Mouse (Mus musculus) lung, embryonic 14.5 days (tissue): ENCODE data around the gene Nmur1. TPM values are rescaled to one million over a fixed set of nuclear protein-coding genes. Genes with fewer than 3 reads are reported as not detected.

Source experiments
- ATAC-seq: fragments of 200-750 bp; cut with Nextera tagmentation; 2 replicates; pipeline ENCODE4 v1.8.0; 2017; ENCODE audit warnings: mild to moderate bottlenecking, moderate TSS enrichment, moderate library complexity; ENCODE audit not compliant: insufficient read depth
- DNase-seq: peaks from one replicate; pipeline ENCODE4 v3.0.0-alpha.2; 2015
- H3K27ac ChIP-seq: fragments of 300-500 bp; sonication (generic); 2 replicates; pipeline ENCODE4 v1.5.1; 2014; ENCODE audit warnings: low read depth, mild to moderate bottlenecking, moderate library complexity
- H3K27me3 ChIP-seq: fragments of 300-500 bp; sonication (generic); 2 replicates; pipeline ENCODE4 v1.6.1; 2014; ENCODE audit warnings: low read length, control low read depth; ENCODE audit not compliant: insufficient read depth
- H3K36me3 ChIP-seq: fragments of 300-500 bp; sonication (generic); 2 replicates; pipeline ENCODE4 v1.6.1; 2014; ENCODE audit warnings: control low read depth; ENCODE audit not compliant: insufficient read depth
- H3K4me1 ChIP-seq: fragments of 300-500 bp; sonication (generic); 2 replicates; pipeline ENCODE4 v1.6.1; 2014; ENCODE audit warnings: antibody characterized with exemption, control low read depth; ENCODE audit not compliant: insufficient read depth
- H3K4me2 ChIP-seq: fragments of 300-500 bp; sonication (generic); 2 replicates; pipeline ENCODE4 v1.6.1; 2014; ENCODE audit warnings: mild to moderate bottlenecking
- H3K4me3 ChIP-seq: fragments of 300-500 bp; sonication (generic); 2 replicates; pipeline ENCODE4 v1.5.1; 2014; ENCODE audit warnings: low read depth, low read length
- H3K9ac ChIP-seq: fragments of 300-500 bp; sonication (generic); 2 replicates; pipeline ENCODE4 v1.6.1; 2014
- H3K9me3 ChIP-seq: fragments of 300-500 bp; sonication (generic); 2 replicates; pipeline ENCODE4 v1.6.1; 2016; ENCODE audit warnings: low read depth, low read length, control low read depth
- CTCF ChIP-seq: IDR thresholded peaks from 2 replicates; pipeline ENCODE4 v1.5.1; 2016; ENCODE audit warnings: antibody characterized with exemption, low read depth
- WGBS: fragments of 180-500 bp; shearing (Covaris S2); extraction: QIAGEN DNeasy Blood & Tissue Kit; methylation state at CpG from one replicate; pipeline ENCODE4 v1.1.7; 2014; 5-methylcytosine and 5-hydroxymethylcytosine counted together
- polyA plus RNA-seq: library from polyadenylated mRNA; unstranded; fragments of >200 nt; fragmentation: Nextera tagmentation; extraction: Ambion mirVana; gene quantifications from 2 replicates; pipeline ENCODE4 v1.2.1, GENCODE M21; 2014

Nmur1 gene
- polyA plus RNA-seq, 1 experiment from 2014 or later = not detected

DNA sequence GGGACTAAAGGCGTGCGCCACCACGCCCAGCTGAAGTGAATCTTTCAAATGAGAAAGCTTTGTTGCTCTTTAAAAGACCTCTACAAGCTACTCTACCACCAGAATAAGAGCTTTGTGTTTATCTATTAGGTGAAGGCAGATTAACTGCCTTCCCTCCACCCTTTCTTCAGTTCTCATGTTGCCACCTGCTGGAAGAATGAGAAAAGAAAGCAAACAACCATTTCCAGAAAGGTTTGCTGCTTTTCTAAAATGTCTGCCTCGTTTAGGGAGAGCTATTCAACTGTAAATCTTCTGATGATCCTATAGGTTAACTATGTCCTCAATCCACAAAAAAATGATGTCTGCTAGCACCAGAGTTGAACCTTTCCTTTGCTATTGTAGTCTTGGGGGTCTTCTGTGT lies 77.2 kb downstream of the Nmur1 start:
- Histone ChIP-seq H3K9me3 (no peaks in the 10 kb centered on the region), H3K4me3 (no peak overlapping the region), H3K9ac (no peak overlapping the region), H3K36me3 (peaks cover 76% of the 10 kb centered on the region), H3K4me1 (no peaks in the 10 kb centered on the region), H3K27ac (no peak overlapping the region), H3K4me2 (no peak overlapping the region), H3K27me3 (no peaks in the 10 kb centered on the region)
- TF ChIP-seq CTCF = peak; percentile 13; the same call in 1 of the 2 replicates
- ATAC-seq (no peak), DNase-seq (peak; percentile 28)
- WGBS = 69% methylated on average over 4 of the region's 4 CpGs

- no peak overlapping the region for H3K9ac ChIP-seq
- no peaks in the 10 kb centered on the region for H3K27me3 ChIP-seq
- no peaks in the 10 kb centered on the region for H3K4me1 ChIP-seq
- H3K4me2 ChIP-seq = no peak overlapping the region
- WGBS = 65% methylated on average over 1 of the region's 1 CpGs
- no peaks in the 10 kb centered on the region for H3K9me3 ChIP-seq
- H3K36me3 ChIP-seq = peaks cover 69% of the 10 kb centered on the region
- H3K27ac ChIP-seq = no peak overlapping the region
- no peak overlapping the region for H3K4me3 ChIP-seq
- ATAC-seq = no peak
- TF ChIP-seq CTCF = no peak
- peak; percentile 18 for DNase-seq
Measured at GRCm38 (mm10) chr1:86348083-86348482, 77.9 kb downstream of the Nmur1 start.

DNA sequence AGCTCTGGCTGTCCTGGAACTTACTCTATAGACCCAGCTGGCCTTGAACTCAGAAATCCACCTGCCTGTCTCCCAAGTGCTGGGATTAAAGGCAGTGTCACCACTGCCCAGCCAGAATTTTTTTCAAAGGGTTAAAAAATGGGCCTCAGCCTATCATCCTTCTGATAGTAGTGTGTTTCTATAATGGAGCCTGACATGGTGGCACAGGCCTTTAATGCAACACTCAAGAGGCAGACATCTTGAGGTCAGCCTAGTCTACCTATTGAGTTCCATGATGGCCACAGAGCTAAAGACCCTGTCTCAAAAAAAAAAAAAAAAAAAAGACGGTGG lies 78.3 kb downstream of the Nmur1 start:
- ATAC-seq (no peak), DNase-seq (no peak)
- TF ChIP-seq CTCF = no peak
- H3K9ac ChIP-seq = no peak overlapping the region
- H3K9me3 ChIP-seq = no peaks in the 10 kb centered on the region
- H3K27me3 ChIP-seq = no peaks in the 10 kb centered on the region
- peaks cover 66% of the 10 kb centered on the region for H3K36me3 ChIP-seq
- H3K4me1 ChIP-seq = no peaks in the 10 kb centered on the region
- H3K4me2 ChIP-seq = no peak overlapping the region
- no peak overlapping the region for H3K4me3 ChIP-seq
- H3K27ac ChIP-seq = no peak overlapping the region
- whole genome bisulfite sequencing = 57% methylated on average over 1 of the region's 1 CpGs

DNA sequence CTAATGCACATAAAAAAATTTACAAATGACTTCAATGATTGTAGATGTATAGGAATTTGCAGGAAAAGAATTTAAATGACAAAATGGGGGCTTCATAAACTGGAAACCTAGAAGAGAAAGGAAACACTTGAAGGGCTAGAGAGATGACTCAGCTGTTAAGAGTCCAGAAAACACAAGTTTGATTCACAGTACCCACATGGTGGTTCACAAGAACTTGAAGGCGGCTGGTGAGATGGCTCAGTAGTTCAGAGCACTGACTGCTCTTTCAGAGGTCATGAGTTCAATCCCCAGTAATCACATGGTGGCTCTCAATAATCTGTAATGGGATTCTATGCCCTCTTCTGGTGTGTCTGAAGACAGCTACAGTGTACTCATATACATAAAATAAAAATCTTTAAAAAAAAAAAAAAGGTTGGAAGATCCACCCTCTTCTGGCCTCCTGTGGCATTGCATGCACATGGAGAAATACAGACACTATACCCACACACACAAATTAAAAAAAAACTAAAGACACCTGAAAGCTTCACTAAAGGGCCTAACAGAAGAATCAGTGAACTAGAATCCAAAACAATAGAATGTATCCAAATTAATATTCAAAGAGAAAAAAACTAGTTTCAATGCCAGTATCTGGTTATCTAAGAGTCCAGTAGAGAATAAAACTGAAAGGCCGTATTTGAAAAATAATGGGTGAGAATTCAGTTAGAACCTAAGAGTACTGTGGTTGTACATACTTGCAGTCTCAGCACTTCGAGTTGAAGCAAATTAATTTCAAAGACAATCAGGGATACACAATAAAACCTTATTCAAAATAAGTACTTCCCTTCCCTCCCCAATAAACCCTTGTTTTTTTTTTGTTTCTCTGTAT lies 78.9 kb downstream of the Nmur1 start:
- H3K36me3 ChIP-seq = peaks cover 60% of the 10 kb centered on the region
- no peak overlapping the region for H3K4me2 ChIP-seq
- no peak overlapping the region for H3K4me3 ChIP-seq
- WGBS = 82% methylated on average over 3 of the region's 3 CpGs
- H3K9me3 ChIP-seq = no peaks in the 10 kb centered on the region
- H3K9ac ChIP-seq = no peak overlapping the region
- DNase-seq (no peak), ATAC-seq (no peak)
- no peaks in the 10 kb centered on the region for H3K4me1 ChIP-seq
- no peak overlapping the region for H3K27ac ChIP-seq
- peak; percentile 38 for TF ChIP-seq CTCF
- H3K27me3 ChIP-seq = no peaks in the 10 kb centered on the region

- peaks cover 49% of the 10 kb centered on the region for H3K36me3 ChIP-seq
- 90% methylated on average over 4 of the region's 4 CpGs for WGBS
- H3K9ac ChIP-seq = no peak overlapping the region
- ATAC-seq (no peak), DNase-seq (no peak)
- TF ChIP-seq CTCF = no peak
- no peak overlapping the region for H3K27ac ChIP-seq
- no peaks in the 10 kb centered on the region for H3K27me3 ChIP-seq
- H3K9me3 ChIP-seq = no peaks in the 10 kb centered on the region
- H3K4me3 ChIP-seq = no peak overlapping the region
- no peaks in the 10 kb centered on the region for H3K4me1 ChIP-seq
- H3K4me2 ChIP-seq = no peak overlapping the region
Measured at GRCm38 (mm10) chr1:86345956-86346355, 80.1 kb downstream of the Nmur1 start.

- Histone ChIP-seq H3K4me3 (no peak overlapping the region), H3K27ac (no peak overlapping the region), H3K9ac (no peak overlapping the region), H3K9me3 (no peaks in the 10 kb centered on the region), H3K4me1 (no peaks in the 10 kb centered on the region), H3K36me3 (peaks cover 40% of the 10 kb centered on the region), H3K4me2 (no peak overlapping the region), H3K27me3 (no peaks in the 10 kb centered on the region)
- no peak for TF ChIP-seq CTCF
- 90% methylated on average over 4 of the region's 4 CpGs for WGBS
- DNase-seq (no peak), ATAC-seq (no peak)
Measured at GRCm38 (mm10) chr1:86345069-86345468, 81.0 kb downstream of the Nmur1 start.

GRCm38 (mm10) chr1:86343969-86344861 lies 81.8 kb downstream of the Nmur1 start:
- H3K4me1 ChIP-seq = no peaks in the 10 kb centered on the region
- no peak overlapping the region for H3K4me3 ChIP-seq
- H3K9ac ChIP-seq = no peak overlapping the region
- no peaks in the 10 kb centered on the region for H3K27me3 ChIP-seq
- H3K36me3 ChIP-seq = peaks cover 32% of the 10 kb centered on the region
- no peak for TF ChIP-seq CTCF
- WGBS = 33% methylated on average over 4 of the region's 4 CpGs
- DNase-seq (peak; percentile 30), ATAC-seq (no peak)
- H3K27ac ChIP-seq = no peak overlapping the region
- H3K4me2 ChIP-seq = no peak overlapping the region
- no peaks in the 10 kb centered on the region for H3K9me3 ChIP-seq
